8 mouse cellular contexts compared by ENCODE assay signal in the genomic region with DNA sequence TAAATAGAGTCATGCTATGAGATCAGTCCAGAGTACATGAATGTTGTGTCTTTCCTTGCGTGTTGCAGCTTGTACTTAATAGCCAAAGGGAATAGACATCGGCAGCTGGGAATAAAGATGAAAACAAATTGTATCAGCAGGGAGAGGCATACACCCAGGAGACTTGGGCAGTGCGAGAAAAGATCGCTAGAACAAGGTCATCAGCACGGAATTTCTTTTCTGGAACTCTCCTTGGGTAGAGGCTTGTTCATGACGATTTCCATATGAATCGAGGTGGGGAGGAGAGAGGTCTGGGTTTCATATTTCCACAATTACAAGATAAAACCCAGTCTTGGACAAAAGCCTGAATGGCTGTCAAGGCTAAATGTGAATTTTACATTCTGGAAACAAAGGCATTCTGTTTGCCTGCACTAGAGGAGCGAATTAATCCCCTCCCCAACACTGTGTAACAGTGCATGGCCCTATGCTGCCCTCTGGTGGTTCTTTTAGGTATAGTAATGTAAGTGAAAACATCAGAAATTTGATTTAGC.
DNase-seq lines count a peak whose midpoint lies in the region; ATAC-seq and TF ChIP-seq lines count a peak whose summit lies in the region.

No protein-coding gene starts in this region.

- H3K9ac ChIP-seq in kidney, embryonic 14.5 days (ENCODE audit: low read depth, low read length) = no peak overlapping the region
- no peak overlapping the region for H3K9ac ChIP-seq in liver, postnatal 0 days (replicated peaks)

- no peaks in the 10 kb centered on the region for H3K9me3 ChIP-seq in heart, embryonic 10.5 days
- H3K9me3 ChIP-seq in kidney, embryonic 14.5 days (ENCODE audit: control insufficient read depth, low read length) = no peaks in the 10 kb centered on the region
- H3K9me3 ChIP-seq in liver, postnatal 0 days (ENCODE audit: low read length) = no peaks in the 10 kb centered on the region

- no peak overlapping the region for H3K27ac ChIP-seq in heart, embryonic 10.5 days
- H3K27ac ChIP-seq in kidney, embryonic 14.5 days (ENCODE audit: low read depth, low read length) = no peak overlapping the region
- H3K27ac ChIP-seq in liver, postnatal 0 days (ENCODE audit: low read depth) = no peak overlapping the region
- H3K27ac ChIP-seq in olfactory bulb, adult 2 months (ENCODE audit: insufficient read depth, low read depth, low read length) = 0 out of 2 replicates have a peak overlapping the region, but pooled peaks have one; percentile 58

- peak; percentile 11 to 83 for DNase-seq in adrenal gland, adult (ENCODE audit: inconsistent age in 2 of 2, low spot score in 1 of 2)
- no peak for DNase-seq in adrenal gland, postnatal 4 days (ENCODE audit: low spot score in 2 of 2)
- DNase-seq in R1 (ENCODE audit: low read depth, low spot score) = peak; percentile 89
- no peak for DNase-seq in heart, embryonic 10.5 days (ENCODE audit: low spot score)
- DNase-seq in liver, postnatal 0 days = no peak

- no peaks in the 10 kb centered on the region for H3K27me3 ChIP-seq in heart, embryonic 10.5 days (ENCODE audit: insufficient read depth, poor library complexity, severe bottlenecking)
- no peaks in the 10 kb centered on the region for H3K27me3 ChIP-seq in kidney, embryonic 14.5 days (ENCODE audit: control insufficient read depth, insufficient read depth, low read length)
- no peaks in the 10 kb centered on the region for H3K27me3 ChIP-seq in liver, postnatal 0 days (ENCODE audit: insufficient read depth, low read length)

- peak; percentile 81 for TF ChIP-seq CTCF in liver, postnatal 0 days (IDR thresholded peaks at IDR 0.05; ENCODE audit: low read depth)
- TF ChIP-seq CTCF in olfactory bulb, adult 2 months (IDR thresholded peaks at IDR 0.05; ENCODE audit: insufficient read depth, low read depth, low read length) = no peak

- H3K4me3 ChIP-seq in heart, embryonic 10.5 days = peak overlapping the region; percentile 29; the same call in 1 of the 2 replicates
- no peak overlapping the region for H3K4me3 ChIP-seq in kidney, embryonic 14.5 days (ENCODE audit: low read length)
- no peak overlapping the region for H3K4me3 ChIP-seq in liver, postnatal 0 days (ENCODE audit: low read depth, low read length)
- no peak overlapping the region for H3K4me3 ChIP-seq in olfactory bulb, adult 2 months (ENCODE audit: insufficient read depth, low read depth, low read length)

- WGBS in heart, embryonic 10.5 days = 50% methylated on average over 8 of the region's 8 CpGs
- WGBS in kidney, embryonic 14.5 days = 49% methylated on average over 8 of the region's 8 CpGs
- WGBS in liver, postnatal 0 days (ENCODE audit: insufficient replicate concordance) = 51% methylated on average over 8 of the region's 8 CpGs
- WGBS in olfactory bulb, adult 2 months = 12% methylated on average over 8 of the region's 8 CpGs

- ATAC-seq in common myeloid progenitor, adult 5-6 weeks (replicated peaks; ENCODE audit: low read depth, poor library complexity, severe bottlenecking) = peak; percentile 83
- peak; percentile 91 for ATAC-seq in kidney, embryonic 14.5 days (ENCODE audit: low FRiP score, low TSS enrichment)
- peak; percentile 33; the same call in 1 of the 2 replicates for ATAC-seq in liver, postnatal 0 days

- no peaks in the 10 kb centered on the region for H3K36me3 ChIP-seq in heart, embryonic 10.5 days
- no peaks in the 10 kb centered on the region for H3K36me3 ChIP-seq in kidney, embryonic 14.5 days (ENCODE audit: control insufficient read depth, insufficient read depth, low read length)
- H3K36me3 ChIP-seq in liver, postnatal 0 days (replicated peaks; ENCODE audit: insufficient read depth, low read length) = no peaks in the 10 kb centered on the region

- H3K4me1 ChIP-seq in heart, embryonic 10.5 days = no peaks in the 10 kb centered on the region
- H3K4me1 ChIP-seq in kidney, embryonic 14.5 days (ENCODE audit: control insufficient read depth, insufficient read depth, low read length) = no peaks in the 10 kb centered on the region
- H3K4me1 ChIP-seq in liver, postnatal 0 days (ENCODE audit: insufficient read depth) = no peaks in the 10 kb centered on the region
- H3K4me1 ChIP-seq in olfactory bulb, adult 2 months (ENCODE audit: control insufficient read depth, insufficient read depth, low read length) = no peaks in the 10 kb centered on the region

- 0 out of 2 replicates have a peak overlapping the region, but pooled peaks have one; percentile 21 for H3K4me2 ChIP-seq in kidney, embryonic 14.5 days (replicated peaks; ENCODE audit: low read depth, low read length)
- no peak overlapping the region for H3K4me2 ChIP-seq in liver, postnatal 0 days (ENCODE audit: low read depth, low read length)

- no peak for TF ChIP-seq POLR2A in olfactory bulb, adult 2 months (IDR thresholded peaks at IDR 0.05; ENCODE audit: insufficient read depth, low read depth, low read length)

- no peak for TF ChIP-seq EP300 in liver, postnatal 0 days (IDR thresholded peaks at IDR 0.05; ENCODE audit: low read depth)

Comparison
In these comparisons a context has a peak if more than half of its experiments do, and no peak if none do; other contexts are left out.
1. DNase-seq: peak in adrenal gland, adult (2 of 2) and R1 (single experiment); none in adrenal gland, postnatal 4 days (0 of 2), heart, embryonic 10.5 days (single experiment) and liver, postnatal 0 days (single experiment).
2. ATAC-seq: peak in every context shown above with its lines; median percentile 91 in kidney, embryonic 14.5 days; 83 in common myeloid progenitor, adult 5-6 weeks; 33 in liver, postnatal 0 days.